ENCODE assay signal across 15 mouse cellular contexts in genomic region chr17:65863830-65864229, GRCm38 (mm10).
"Had no signal": no experiment of that assay in that cellular context is flagged by ENCODE, and none has a peak within 500 bp of the region (broad histone marks: within the 10 kb centered on the region; RNA-seq: fewer than 3 reads in every experiment).

No protein-coding gene starts in this region.

- DNase-seq: left cerebral cortex, postnatal 4 days; liver; liver, embryonic 13.5 days; liver, postnatal 0 days; lung, adult 18-20 months; lung, adult 2 months; lung, embryonic 14.5 days; lung, postnatal 10 days; lung, postnatal 36 days; lung, postnatal 4 days; midbrain, embryonic 14.5 days had no signal

- ATAC-seq: liver, embryonic 12.5 days; liver, postnatal 0 days; lung, postnatal 0 days; midbrain, embryonic 13.5 days; midbrain, embryonic 15.5 days had no signal
